Mouse (Mus musculus): Measurements from ENCODE around the gene Plxna2.

Gene Plxna2

GRCm38 (mm10) chr1:194704171-194704855, 86.3 kb downstream of the Plxna2 start:
- DNase-seq (ENCODE audit: low spot score in 2 of 2): no peak

DNA sequence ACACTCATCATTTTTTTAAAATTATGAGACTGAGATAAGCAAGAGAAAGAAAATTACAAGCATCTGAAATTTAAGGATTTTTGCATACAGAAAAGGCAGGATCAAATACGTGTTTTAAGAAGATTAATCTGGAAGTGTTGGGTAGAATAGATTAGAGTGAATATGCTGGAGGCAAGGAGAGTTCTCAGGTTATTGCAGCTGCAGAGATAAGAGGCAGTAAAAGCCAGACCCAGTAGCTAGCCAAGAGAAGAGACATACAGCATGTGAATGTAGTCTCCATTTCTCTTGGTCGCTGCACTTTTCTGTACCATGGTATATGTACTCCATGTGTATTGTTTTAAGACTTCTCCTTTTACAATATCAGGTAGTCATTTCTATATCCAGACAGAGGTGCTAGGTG, 88.5 kb downstream of the Plxna2 start:
- DNase-seq (ENCODE audit: low spot score in 2 of 2): no peak

DNA sequence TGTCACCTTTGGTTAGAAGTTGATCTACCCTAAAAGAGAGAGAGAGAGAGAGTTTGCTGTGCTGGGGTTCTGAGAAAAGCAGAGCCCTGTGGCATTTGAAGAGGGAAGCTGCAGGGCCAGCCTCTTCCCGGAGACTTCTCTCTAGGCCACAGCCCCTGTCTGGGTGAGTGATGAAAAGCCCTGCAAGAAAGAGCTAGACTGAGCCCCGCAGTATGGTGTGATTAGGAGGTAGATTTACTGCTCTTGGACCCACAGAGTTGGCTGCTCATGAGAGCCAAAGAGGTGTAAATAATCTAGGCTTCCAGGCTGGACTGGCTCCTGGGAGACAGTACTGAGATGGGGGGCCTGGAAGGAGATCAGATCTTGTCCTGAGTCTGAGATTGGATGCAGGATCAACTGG, 94.4 kb downstream of the Plxna2 start:
- DNase-seq (ENCODE audit: low spot score in 2 of 2): no peak

DNA sequence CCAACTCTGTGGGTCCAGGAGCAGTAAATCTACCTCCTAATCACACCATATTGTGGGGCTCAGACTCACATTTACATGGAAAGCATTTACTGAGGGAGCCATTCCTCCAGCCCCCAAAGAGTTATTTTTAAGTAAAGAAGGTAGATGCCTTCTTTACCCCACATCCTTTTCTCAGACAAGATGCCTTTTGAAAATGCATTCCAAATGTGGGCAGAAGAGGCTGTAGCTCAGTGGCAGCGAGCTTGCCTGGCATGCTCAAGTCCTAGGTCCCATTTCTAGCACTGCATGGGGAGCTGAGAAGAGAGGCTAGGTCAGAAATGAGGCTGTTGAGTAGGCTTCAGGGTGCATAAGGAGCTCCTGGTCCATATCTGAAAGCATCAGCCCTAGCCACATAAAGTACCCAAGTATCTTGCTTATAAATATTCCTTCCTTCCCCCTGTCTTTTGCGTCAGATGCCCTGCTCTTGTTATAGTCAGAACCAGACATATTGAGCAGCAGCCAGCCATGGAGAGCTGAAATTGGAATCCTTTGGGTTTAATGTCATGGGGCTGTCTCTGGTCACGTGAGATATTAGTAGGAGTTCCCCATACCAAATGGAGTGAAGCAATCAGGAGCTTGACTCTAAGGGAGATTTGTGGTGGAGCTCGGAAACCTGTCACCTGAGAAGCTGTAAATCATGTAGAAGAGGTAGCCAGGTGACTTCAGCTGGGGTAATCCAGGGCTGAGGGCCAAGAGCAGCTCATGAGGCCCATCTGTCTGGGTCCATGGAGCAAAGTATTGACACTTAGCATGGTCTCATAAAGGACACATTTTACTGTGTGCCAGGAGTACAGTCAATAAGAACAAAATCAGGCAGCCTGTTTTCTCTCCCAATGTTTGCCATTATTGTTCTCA, 96.4 kb downstream of the Plxna2 start:
- DNase-seq (ENCODE audit: low spot score in 2 of 2): no peak

DNA sequence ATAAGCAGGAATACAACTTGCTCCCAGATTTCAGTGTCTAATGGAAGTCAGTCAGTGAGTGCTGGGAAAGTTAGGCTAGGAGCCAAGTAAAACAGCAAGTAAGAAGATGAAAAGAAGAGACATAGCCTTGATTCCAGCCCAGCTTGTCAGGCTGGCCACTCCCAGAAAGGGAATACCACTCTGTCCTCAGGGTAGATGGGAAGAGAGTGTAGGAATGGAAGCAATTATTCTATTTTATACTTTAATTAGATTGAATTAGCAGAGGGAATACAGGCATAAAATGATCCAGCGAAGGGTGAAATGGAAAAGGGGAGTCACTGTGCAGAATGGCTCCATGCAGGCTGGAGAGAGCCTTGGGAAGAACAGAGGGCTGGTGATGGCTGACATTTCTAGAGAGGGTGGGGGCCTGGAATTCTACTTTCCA, 99.4 kb downstream of the Plxna2 start:
- DNase-seq (ENCODE audit: low spot score in 2 of 2): no peak

DNA sequence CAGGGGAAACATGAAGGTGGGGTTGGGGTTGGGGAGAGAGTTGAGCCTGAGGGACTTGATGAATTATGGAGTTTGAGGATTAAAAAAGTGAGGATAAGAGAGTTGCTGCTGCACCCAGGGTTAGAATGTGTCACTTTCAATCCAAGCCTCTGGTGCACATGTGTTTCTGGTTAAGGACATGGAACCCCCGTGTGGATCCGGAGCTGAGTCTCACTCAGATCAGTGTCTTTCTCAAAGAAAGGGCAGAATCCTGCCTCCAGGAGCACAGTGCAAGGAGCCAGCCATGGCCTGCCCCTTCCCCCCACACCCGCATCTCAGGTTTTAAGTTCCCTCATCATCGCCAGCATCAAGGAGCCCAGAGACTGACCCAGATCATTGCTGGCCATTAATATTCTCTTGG, 102.4 kb downstream of the Plxna2 start:
- DNase-seq (ENCODE audit: low spot score in 2 of 2): no peak

DNA sequence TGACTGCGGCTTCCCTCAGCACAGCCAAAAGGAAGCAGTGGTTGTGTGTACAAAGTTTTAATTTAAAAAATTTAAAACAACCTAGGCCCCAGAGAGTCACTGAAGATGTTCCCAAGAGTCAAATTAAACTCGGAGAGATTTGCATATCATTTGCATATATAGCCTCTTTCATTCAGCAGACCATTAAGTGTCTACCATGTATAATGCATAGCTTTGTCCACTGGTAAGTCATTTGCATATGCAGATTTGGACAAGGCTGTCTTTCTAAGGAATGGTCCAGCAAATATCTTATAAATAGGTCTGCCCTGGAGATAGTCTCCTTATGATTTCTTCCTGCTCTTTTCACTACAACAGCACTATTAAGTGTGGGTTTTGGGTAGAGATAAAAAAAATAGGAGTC, 103.2 kb downstream of the Plxna2 start:
- DNase-seq (ENCODE audit: low spot score in 2 of 2): no peak

DNA sequence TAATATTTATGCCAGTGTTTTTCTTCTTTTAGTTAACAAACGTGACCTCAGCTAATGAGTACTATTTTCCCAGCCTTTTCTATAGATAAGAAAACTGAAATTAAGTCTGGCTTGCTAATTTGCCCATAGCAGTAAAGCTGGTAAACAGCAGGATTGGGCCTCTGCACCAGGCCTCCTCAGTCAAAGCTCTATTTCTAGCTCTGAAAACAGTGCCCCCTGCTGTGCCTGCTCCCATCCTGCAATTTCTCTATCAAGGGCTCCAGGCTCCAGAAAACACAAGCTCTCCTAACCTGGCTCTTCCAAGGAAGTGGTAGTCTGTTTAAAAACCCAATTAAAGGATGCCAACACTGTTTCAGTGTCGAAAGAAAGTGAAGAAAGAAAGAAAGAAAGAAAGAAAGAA, 104.3 kb downstream of the Plxna2 start:
- DNase-seq (ENCODE audit: low spot score in 2 of 2): peak; percentile 54 to 70

DNA sequence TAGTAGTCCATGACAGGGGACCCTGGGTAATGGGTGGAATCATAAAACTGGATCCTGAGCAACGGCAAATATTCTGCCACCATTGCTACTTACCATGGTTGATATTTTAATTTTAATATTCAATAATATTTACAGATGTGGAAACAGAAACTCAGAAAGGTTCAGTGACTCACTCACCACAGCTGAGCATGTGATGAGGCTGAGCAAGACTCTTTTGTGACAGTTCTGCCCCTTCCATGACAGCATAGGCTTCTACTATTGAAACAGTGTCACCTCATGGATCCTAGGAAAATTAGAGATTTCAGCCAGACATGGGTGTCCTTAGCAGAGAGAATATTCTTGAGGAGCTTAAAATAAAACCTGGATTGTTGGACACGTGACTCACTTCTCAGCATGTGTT, 116.8 kb downstream of the Plxna2 start:
- DNase-seq (ENCODE audit: low spot score in 2 of 2): no peak

DNA sequence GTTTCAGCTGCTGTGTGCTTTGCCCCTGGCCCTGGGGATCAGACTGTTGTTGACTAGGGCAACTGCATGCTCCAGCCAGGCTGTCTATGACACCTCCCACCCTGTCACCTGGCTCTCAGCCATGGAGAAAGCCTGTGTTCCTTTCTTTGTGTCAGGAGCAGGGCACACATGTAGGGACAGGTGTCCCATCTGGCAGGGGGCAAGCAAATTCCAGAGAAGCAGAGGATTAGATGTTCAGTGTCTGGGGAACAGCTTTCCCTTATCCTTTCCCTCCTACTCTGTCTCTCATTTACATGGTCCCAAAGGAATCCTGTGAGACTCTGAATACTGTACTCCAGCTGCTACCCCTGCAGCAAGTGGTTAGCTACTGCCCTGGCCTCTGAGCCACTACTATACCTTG, 121.9 kb downstream of the Plxna2 start:
- DNase-seq (ENCODE audit: low spot score in 2 of 2): no peak

GRCm38 (mm10) chr1:194742901-194743422, 124.9 kb downstream of the Plxna2 start:
- peak in 1 of 2 experiments; percentile 39 for DNase-seq (ENCODE audit: low spot score in 2 of 2)

GRCm38 (mm10) chr1:194745177-194745934, 127.3 kb downstream of the Plxna2 start:
- no peak for DNase-seq (ENCODE audit: low spot score in 2 of 2)

GRCm38 (mm10) chr1:194746332-194747249, 128.6 kb downstream of the Plxna2 start:
- peak; percentile 41 to 51 for DNase-seq (ENCODE audit: low spot score in 2 of 2)

DNA sequence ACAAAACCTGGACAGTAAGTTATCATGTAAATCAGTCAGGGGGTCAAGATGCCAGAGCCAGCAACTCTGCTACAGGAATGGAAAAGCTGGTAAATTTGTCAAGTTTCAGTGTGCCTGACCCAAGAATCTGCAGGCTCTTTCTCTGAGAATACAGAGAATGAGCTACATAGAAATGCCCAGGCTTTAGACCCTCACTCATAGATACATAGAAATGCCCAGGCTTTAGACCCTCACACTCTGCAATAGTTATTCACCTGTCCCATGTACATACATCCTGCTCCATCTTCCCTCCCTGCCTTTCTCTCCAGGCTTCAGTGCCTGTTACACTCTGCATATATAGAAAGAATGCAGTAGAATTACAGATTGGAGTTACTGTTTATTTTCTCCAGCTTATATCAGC, 129.2 kb downstream of the Plxna2 start:
- no peak for DNase-seq (ENCODE audit: low spot score in 2 of 2)

DNA sequence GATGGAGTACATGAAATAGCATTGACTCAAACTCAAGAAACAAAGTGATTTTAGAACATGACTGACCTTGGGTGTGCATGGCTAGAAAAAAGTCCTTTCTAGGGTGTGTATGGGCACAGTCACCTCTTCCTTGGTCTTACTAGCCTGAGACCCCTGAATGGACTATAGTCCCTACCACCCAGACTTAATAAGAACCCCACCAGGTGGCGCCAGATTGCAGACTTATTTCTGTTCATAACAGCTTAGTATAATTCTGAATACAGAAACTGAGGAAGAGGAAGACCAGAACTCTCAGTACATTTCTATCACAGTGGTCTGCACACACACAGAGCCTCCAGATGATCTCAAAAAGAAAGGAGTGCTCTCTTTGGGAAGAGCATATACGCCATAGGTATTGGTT, 135.2 kb downstream of the Plxna2 start:
- peak; percentile 55 to 67 for DNase-seq (ENCODE audit: low spot score in 2 of 2)

- DNase-seq (ENCODE audit: low spot score in 2 of 2): no peak
Measured at GRCm38 (mm10) chr1:194756001-194756400, 138.0 kb downstream of the Plxna2 start.

GRCm38 (mm10) chr1:194756409-194756808, 138.4 kb downstream of the Plxna2 start:
- no peak for DNase-seq (ENCODE audit: low spot score in 2 of 2)

GRCm38 (mm10) chr1:194756863-194757262, 138.8 kb downstream of the Plxna2 start:
- no peak for DNase-seq (ENCODE audit: low spot score in 2 of 2)

DNA sequence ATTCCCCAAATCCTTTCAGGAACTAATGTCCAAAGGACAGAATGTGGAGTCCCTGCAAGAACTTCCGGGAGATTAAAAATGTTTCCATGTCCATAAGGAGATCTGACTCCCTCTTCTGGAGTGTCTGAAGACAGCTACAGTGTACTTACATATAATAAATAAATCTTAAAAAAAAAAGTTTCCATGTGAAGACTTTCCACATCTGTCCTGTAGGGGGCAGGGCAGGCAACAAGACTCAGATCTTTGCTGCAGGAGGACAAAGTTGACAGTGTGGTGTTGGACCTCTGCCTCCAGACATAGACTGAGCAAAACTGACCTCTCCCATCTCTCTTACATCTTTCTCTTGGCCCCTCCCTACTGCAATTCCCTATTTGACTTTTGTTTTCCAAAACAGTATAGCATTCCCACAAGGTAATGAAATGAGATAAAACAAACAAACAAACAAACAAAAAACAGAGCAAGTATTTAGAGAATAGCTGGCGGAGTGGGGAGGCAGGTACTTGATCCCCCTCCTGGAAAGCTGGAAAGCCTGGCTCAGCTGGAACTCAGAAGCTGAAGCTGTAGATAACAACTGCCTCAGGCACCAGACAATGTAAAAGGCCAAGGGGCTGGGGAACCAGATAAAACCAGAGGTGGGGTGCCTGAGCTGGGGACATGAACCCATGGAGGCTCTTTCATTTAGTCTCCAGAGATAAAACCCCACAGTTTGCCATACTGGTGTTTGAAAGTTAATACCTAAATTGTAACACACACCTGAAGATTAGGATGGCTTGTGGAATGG, 143.6 kb downstream of the Plxna2 start:
- no peak for DNase-seq (ENCODE audit: low spot score in 2 of 2)

GRCm38 (mm10) chr1:194762896-194763295, 144.9 kb downstream of the Plxna2 start:
- DNase-seq (ENCODE audit: low spot score in 2 of 2): no peak
